Mouse (Mus musculus) stomach, postnatal 0 days (tissue): Measurements from ENCODE around the gene Ino80. TPM values are rescaled to one million over a fixed set of nuclear protein-coding genes. Genes with fewer than 3 reads are reported as not detected.
A peak's percentile ranks its signal among the peaks of the same experiment; 100 is the strongest.

Experiments used
- ATAC-seq: fragments of 200-750 bp; cut with Nextera tagmentation; 2 replicates; pipeline ENCODE4 v1.8.0; 2017; ENCODE audit not compliant: low FRiP score, low TSS enrichment
- DNase-seq: peaks from one replicate; pipeline ENCODE4 v3.0.0-alpha.2; 2016; ENCODE audit warnings: low spot score
- H3K27ac ChIP-seq: fragments of 300-500 bp; sonication (generic); replicated peaks from 2 replicates; pipeline ENCODE4 v1.5.1; 2014; ENCODE audit warnings: mild to moderate bottlenecking, control low read depth
- H3K27me3 ChIP-seq: fragments of 300-500 bp; sonication (generic); 2 replicates; pipeline ENCODE4 v1.6.1; 2014; ENCODE audit warnings: low read length; ENCODE audit not compliant: control insufficient read depth, insufficient read depth
- H3K36me3 ChIP-seq: fragments of 300-500 bp; sonication (generic); 2 replicates; pipeline ENCODE4 v1.6.1; 2014; ENCODE audit warnings: low read length, mixed read lengths; ENCODE audit not compliant: control insufficient read depth, insufficient read depth
- H3K4me1 ChIP-seq: fragments of 300-500 bp; sonication (generic); replicated peaks from 2 replicates; pipeline ENCODE4 v1.6.1; 2014; ENCODE audit warnings: antibody characterized with exemption; ENCODE audit not compliant: control insufficient read depth, insufficient read depth
- H3K4me2 ChIP-seq: fragments of 300-500 bp; sonication (generic); replicated peaks from 2 replicates; pipeline ENCODE4 v1.6.1; 2014; ENCODE audit warnings: low read depth, mild to moderate bottlenecking, control low read depth, moderate library complexity
- H3K4me3 ChIP-seq: fragments of 300-500 bp; sonication (generic); 2 replicates; pipeline ENCODE4 v1.5.1; 2014; ENCODE audit warnings: low read depth, low read length, control low read depth
- H3K9ac ChIP-seq: fragments of 300-500 bp; sonication (generic); 2 replicates; pipeline ENCODE4 v1.6.1; 2014; ENCODE audit warnings: mild to moderate bottlenecking, low read length, control low read depth, mixed read lengths
- H3K9me3 ChIP-seq: fragments of 300-500 bp; sonication (generic); 2 replicates; pipeline ENCODE4 v1.6.1; 2016; ENCODE audit warnings: low read length; ENCODE audit not compliant: control insufficient read depth
- CTCF ChIP-seq: IDR thresholded peaks from 2 replicates; pipeline ENCODE4 v1.5.1; 2016; ENCODE audit warnings: antibody characterized with exemption, low read depth, mild to moderate bottlenecking, moderate library complexity
- EP300 ChIP-seq: optimal IDR thresholded peaks from 2 replicates; pipeline ENCODE3; 2016; ENCODE audit warnings: antibody characterized with exemption
- WGBS: fragments of 180-500 bp; shearing (Covaris S2); extraction: QIAGEN DNeasy Blood & Tissue Kit; methylation state at CpG from one replicate; pipeline ENCODE4 v1.1.7; 2014; 5-methylcytosine and 5-hydroxymethylcytosine counted together
- polyA plus RNA-seq: library from polyadenylated mRNA; unstranded; fragments of >200 nt; fragmentation: Nextera tagmentation; extraction: Ambion mirVana; gene quantifications from 2 replicates; pipeline ENCODE4 v1.2.1, GENCODE M21; 2015

Gene Ino80
- polyA plus RNA-seq, 1 experiment from 2014 or later, result 2.0 TPM

DNA sequence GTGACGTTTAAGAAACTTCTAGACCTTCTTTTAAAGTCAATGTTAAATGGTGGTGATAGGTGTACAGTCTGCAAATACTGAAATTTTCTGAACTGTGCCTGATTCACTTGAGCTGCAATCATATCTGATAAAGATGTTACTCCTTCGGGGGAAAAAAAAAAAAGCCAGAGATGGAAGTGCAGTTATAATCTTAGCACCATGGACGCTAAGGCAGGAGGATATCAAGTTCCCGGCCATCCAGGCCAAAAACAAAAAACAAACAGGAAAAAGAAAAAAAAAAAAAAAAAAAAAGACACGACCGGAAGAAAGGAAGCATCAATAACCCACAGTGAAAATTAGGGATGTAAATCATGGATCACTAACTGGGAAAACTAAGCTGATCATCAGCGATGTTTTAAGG lies 1.3 kb downstream of the Ino80 start:
- peak overlapping the region; percentile 100; the same call in 1 of the 2 replicates for H3K27ac ChIP-seq
- no peaks in the 10 kb centered on the region for H3K27me3 ChIP-seq
- WGBS, result 10% methylated on average over 7 of the region's 7 CpGs
- H3K4me3 ChIP-seq, result peak overlapping the region; percentile 89
- H3K9ac ChIP-seq, result peak overlapping the region; percentile 100
- TF ChIP-seq EP300 (no peak), CTCF (no peak)
- ATAC-seq, result no peak
- no peaks in the 10 kb centered on the region for H3K4me1 ChIP-seq
- DNase-seq, result no peak
- H3K36me3 ChIP-seq, result 0 out of 2 replicates have a peak, but pooled peaks cover 2% of the 10 kb centered on the region
- H3K4me2 ChIP-seq, result peak overlapping the region; percentile 77
- H3K9me3 ChIP-seq, result no peaks in the 10 kb centered on the region

DNA sequence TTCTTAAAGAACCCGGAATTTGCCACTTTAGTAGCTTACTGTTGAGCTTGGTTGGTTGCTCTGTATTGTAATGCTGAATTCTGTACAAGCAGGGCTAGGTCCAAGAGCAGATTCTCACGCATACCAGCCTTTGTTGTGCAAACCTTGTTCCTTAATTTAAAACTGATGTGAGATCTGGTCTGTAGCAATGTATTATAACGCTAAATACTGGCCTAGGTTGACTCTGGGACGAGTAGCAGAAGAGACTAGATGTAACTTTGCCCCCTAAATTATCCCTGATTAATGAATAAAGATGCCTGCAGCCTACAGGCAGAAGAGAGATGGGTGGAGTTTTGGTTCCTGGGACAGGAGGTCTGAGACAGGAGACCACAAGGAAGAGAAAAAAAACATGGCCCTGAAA lies 13.5 kb downstream of the Ino80 start:
- H3K9ac ChIP-seq, result no peak overlapping the region
- H3K27me3 ChIP-seq, result no peaks in the 10 kb centered on the region
- no peak overlapping the region for H3K27ac ChIP-seq
- H3K36me3 ChIP-seq, result no peaks in the 10 kb centered on the region
- DNase-seq, result no peak
- TF ChIP-seq EP300 (no peak), CTCF (no peak)
- H3K4me3 ChIP-seq, result no peak overlapping the region
- no peaks in the 10 kb centered on the region for H3K9me3 ChIP-seq
- no peak for ATAC-seq
- H3K4me1 ChIP-seq, result no peaks in the 10 kb centered on the region
- H3K4me2 ChIP-seq, result no peak overlapping the region
- WGBS, result 74% methylated on average over 4 of the region's 4 CpGs

DNA sequence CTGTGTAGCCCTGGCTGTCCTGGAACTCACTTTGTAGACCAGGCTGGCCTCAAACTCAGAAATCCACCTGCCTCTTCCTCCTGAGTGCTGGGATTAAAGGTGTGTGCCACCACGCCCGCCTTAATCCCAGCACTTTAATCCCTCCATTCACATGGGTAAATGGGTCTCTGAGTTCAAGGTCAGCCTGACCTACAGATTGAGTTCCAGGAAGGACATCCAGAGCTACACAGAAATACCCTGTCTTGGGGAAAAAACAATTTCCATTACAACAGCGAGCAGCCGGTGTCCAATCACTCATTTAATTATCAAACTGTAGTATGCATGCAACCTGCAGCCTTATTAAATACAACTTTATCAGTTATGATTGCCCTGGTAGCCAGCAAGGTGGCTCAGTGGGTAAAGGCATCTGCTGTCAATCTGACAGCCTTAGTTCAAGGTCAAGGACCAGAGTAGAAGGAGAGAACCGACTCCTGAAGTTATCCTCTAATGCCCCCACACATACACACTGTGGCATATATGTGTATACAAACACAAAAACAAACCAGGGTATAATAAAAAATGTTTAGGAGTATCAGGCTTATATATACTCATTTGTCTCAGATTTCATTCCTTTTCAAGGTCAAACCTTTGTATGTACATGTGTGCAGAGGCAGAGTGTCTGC lies 14.2 kb downstream of the Ino80 start:
- Histone ChIP-seq H3K9me3 (no peaks in the 10 kb centered on the region), H3K4me1 (no peaks in the 10 kb centered on the region), H3K27ac (no peak overlapping the region), H3K9ac (no peak overlapping the region), H3K4me3 (no peak overlapping the region), H3K4me2 (no peak overlapping the region), H3K27me3 (no peaks in the 10 kb centered on the region), H3K36me3 (no peaks in the 10 kb centered on the region)
- WGBS, result 90% methylated on average over 5 of the region's 5 CpGs
- no peak for TF ChIP-seq CTCF
- TF ChIP-seq EP300, result no peak
- ATAC-seq (no peak), DNase-seq (no peak)

DNA sequence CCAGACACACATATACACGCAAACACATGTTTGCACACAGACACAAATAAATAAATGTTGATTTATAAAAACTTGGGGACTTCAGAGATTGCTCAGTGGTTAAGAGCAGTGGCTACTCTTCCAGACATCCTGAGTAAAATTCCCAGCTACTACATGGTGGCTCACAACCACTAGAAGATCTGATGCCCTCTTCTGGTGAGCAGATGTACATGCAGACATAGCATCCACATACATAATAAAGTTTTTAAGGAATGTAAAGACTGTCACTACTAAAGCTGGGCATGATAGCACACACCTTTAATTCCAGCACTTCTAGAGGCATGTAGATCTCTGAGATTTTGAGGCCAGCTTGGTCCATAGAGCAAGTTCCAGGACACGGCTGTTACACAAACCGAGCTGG lies 16.5 kb downstream of the Ino80 start:
- no peak for DNase-seq
- no peak for TF ChIP-seq EP300
- peak; percentile 55 for TF ChIP-seq CTCF
- Histone ChIP-seq H3K4me1 (no peaks in the 10 kb centered on the region), H3K27ac (no peak overlapping the region), H3K27me3 (no peaks in the 10 kb centered on the region), H3K36me3 (peaks cover 5% of the 10 kb centered on the region; the same call in 1 of the 2 replicates), H3K9ac (no peak overlapping the region), H3K4me3 (no peak overlapping the region), H3K4me2 (no peak overlapping the region), H3K9me3 (no peaks in the 10 kb centered on the region)
- no peak for ATAC-seq
- 96% methylated on average over 3 of the region's 3 CpGs for WGBS

DNA sequence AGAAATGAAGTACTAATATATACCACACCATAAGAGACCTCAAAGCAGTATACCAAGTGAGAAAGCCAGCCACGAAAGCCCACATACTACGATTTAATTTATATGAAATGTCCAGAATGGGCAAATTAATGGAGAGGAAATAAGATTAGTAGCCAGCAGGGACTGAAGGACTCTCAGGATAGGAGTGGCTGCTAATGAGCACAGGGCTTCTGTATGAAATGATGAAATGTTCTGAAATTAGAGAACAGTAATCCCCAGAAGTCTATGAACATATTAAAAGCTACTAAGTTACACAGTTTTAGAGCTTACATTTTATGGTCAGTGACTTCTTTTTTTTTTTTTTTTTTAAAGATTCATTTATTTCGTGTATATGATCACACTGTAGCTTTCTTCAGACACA lies 22.9 kb downstream of the Ino80 start:
- ATAC-seq (no peak), DNase-seq (no peak)
- H3K36me3 ChIP-seq, result peaks cover 11% of the 10 kb centered on the region; the same call in 1 of the 2 replicates
- 85% methylated on average over 3 of the region's 3 CpGs for WGBS
- H3K4me1 ChIP-seq, result no peaks in the 10 kb centered on the region
- H3K27ac ChIP-seq, result no peak overlapping the region
- H3K9me3 ChIP-seq, result no peaks in the 10 kb centered on the region
- TF ChIP-seq EP300 (no peak), CTCF (no peak)
- H3K4me3 ChIP-seq, result no peak overlapping the region
- H3K9ac ChIP-seq, result no peak overlapping the region
- no peaks in the 10 kb centered on the region for H3K27me3 ChIP-seq
- H3K4me2 ChIP-seq, result no peak overlapping the region

DNA sequence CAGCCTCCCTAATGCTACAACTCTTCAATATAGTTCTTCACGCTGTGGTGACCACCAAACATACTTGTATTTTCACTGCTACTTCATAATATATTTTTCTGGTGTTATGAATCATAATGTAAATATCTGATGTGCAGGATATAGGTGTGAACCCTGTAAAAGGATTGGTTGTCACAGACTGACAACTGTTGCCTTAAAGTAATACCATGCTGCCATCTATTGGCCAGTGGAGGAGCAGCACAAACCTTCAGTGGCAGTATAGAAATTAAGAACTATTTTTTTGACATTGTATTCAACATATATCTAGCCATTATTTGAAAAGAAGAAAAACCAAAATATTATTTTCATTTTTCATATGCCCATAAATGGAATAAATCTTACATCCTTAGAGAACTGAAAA lies 40.5 kb downstream of the Ino80 start:
- no peak overlapping the region for H3K4me3 ChIP-seq
- H3K4me1 ChIP-seq, result no peaks in the 10 kb centered on the region
- DNase-seq, result peak; percentile 50
- TF ChIP-seq EP300, result no peak
- TF ChIP-seq CTCF, result peak; percentile 87
- H3K9ac ChIP-seq, result no peak overlapping the region
- H3K27ac ChIP-seq, result no peak overlapping the region
- no peak overlapping the region for H3K4me2 ChIP-seq
- peaks cover 5% of the 10 kb centered on the region; the same call in 1 of the 2 replicates for H3K36me3 ChIP-seq
- H3K9me3 ChIP-seq, result no peaks in the 10 kb centered on the region
- WGBS, result 70% methylated on average over 1 of the region's 1 CpGs
- peak; percentile 70; the same call in 1 of the 2 replicates for ATAC-seq
- H3K27me3 ChIP-seq, result no peaks in the 10 kb centered on the region
